Mouse (Mus musculus) forebrain, embryonic 13.5 days (tissue): Measurements from ENCODE around the gene Tmem120a. TPM values are rescaled to one million over a fixed set of nuclear protein-coding genes. Genes with fewer than 3 reads are reported as not detected.

ENCODE experiments used
- ATAC-seq: fragments of 200-750 bp; cut with Nextera tagmentation; 2 replicates; pipeline ENCODE4 v1.8.0; 2017
- H3K27ac ChIP-seq: fragments of 300-500 bp; sonication (generic); 2 replicates; pipeline ENCODE4 v1.5.1; 2015; ENCODE audit warnings: inconsistent platforms, mild to moderate bottlenecking, moderate library complexity
- H3K27me3 ChIP-seq: fragments of 300-500 bp; sonication (generic); 2 replicates; pipeline ENCODE4 v1.6.1; 2015; ENCODE audit warnings: mild to moderate bottlenecking, inconsistent platforms
- H3K36me3 ChIP-seq: fragments of 300-500 bp; sonication (generic); 2 replicates; pipeline ENCODE4 v1.6.1; 2015; ENCODE audit warnings: mild to moderate bottlenecking, inconsistent platforms; ENCODE audit not compliant: poor library complexity, severe bottlenecking
- H3K4me1 ChIP-seq: fragments of 300-500 bp; sonication (generic); 2 replicates; pipeline ENCODE4 v1.6.1; 2015; ENCODE audit warnings: inconsistent platforms
- H3K4me2 ChIP-seq: fragments of 300-500 bp; sonication (generic); 2 replicates; pipeline ENCODE4 v1.6.1; 2015; ENCODE audit warnings: inconsistent platforms, mild to moderate bottlenecking, moderate library complexity
- H3K4me3 ChIP-seq: fragments of 300-500 bp; sonication (generic); 2 replicates; pipeline ENCODE4 v1.5.1; 2015; ENCODE audit warnings: mild to moderate bottlenecking, inconsistent platforms
- H3K9ac ChIP-seq: fragments of 300-500 bp; sonication (generic); 2 replicates; pipeline ENCODE4 v1.6.1; 2015; ENCODE audit warnings: mild to moderate bottlenecking, inconsistent platforms
- H3K9me3 ChIP-seq: fragments of 300-500 bp; sonication (generic); replicated peaks from 2 replicates; pipeline ENCODE4 v1.6.1; 2016; ENCODE audit warnings: inconsistent platforms
- WGBS: fragments of 180-500 bp; shearing (Covaris S2); methylation state at CpG from one replicate; pipeline ENCODE4 v1.1.7; 2015; 5-methylcytosine and 5-hydroxymethylcytosine counted together
- microRNA-seq: library from miRNA; unstranded; fragments of <30 nt; microRNA quantifications from one replicate; pipeline ENCODE4, GENCODE M21; 2016
- polyA plus RNA-seq: library from polyadenylated mRNA; unstranded; fragments of >200 nt; fragmentation: Nextera tagmentation; extraction: Ambion mirVana; gene quantifications from 2 replicates; pipeline ENCODE4 v1.2.1, GENCODE M21; 2015

Tmem120a gene
- polyA plus RNA-seq, 1 experiment from 2014 or later: 67.0 TPM

DNA sequence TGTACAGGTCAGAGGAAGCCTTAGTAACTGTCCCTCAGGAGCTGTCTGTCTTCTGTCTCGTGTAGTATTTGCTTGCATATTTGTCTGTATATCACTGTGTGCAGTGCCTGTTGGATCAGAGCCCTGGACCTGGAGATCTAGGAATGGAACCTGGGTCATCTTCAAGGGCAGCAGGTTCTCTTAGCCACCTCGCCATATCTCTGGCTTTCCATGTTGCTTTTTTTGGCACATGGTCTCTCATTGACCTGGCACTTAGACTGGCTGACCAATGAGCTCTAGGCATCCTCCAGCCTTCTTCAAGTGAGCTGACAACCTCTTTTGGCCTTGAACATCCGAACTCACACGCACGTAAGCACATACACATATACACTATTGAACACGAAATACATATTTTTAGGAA lies 42.1 kb downstream of the Tmem120a start:
- H3K4me2 ChIP-seq: no peak overlapping the region
- no peak for ATAC-seq
- H3K4me3 ChIP-seq: no peak overlapping the region
- 90% methylated on average over 6 of the region's 6 CpGs for WGBS
- H3K36me3 ChIP-seq: peaks cover 44% of the 10 kb centered on the region
- no peak overlapping the region for H3K9ac ChIP-seq
- no peaks in the 10 kb centered on the region for H3K4me1 ChIP-seq
- H3K27ac ChIP-seq: no peak overlapping the region
- no peaks in the 10 kb centered on the region for H3K27me3 ChIP-seq
- no peaks in the 10 kb centered on the region for H3K9me3 ChIP-seq

DNA sequence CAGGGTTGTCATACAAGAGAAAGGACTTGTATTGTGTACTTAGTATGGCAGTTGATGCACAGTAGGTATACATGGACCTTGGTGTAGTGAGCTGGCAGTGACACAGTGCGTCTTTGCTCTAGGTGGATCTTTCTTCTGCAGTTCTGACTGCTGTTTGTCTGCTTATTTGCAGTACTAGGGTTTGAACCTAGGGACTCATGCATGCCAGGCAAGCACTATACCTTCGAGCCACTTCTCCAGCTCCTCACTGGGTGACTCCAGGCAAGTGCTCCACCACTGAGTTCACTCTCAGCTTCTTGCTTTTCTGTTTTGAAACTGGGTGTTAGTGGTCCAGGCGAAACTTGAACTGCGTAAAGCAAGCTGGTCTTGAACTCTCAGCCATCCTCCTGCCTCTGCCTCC lies 42.6 kb downstream of the Tmem120a start:
- Histone ChIP-seq H3K9ac (no peak overlapping the region), H3K9me3 (no peaks in the 10 kb centered on the region), H3K4me2 (no peak overlapping the region), H3K36me3 (peaks cover 38% of the 10 kb centered on the region), H3K27me3 (no peaks in the 10 kb centered on the region), H3K4me1 (no peaks in the 10 kb centered on the region), H3K4me3 (no peak overlapping the region), H3K27ac (no peak overlapping the region)
- 95% methylated on average over 4 of the region's 4 CpGs for whole genome bisulfite sequencing
- no peak for ATAC-seq

DNA sequence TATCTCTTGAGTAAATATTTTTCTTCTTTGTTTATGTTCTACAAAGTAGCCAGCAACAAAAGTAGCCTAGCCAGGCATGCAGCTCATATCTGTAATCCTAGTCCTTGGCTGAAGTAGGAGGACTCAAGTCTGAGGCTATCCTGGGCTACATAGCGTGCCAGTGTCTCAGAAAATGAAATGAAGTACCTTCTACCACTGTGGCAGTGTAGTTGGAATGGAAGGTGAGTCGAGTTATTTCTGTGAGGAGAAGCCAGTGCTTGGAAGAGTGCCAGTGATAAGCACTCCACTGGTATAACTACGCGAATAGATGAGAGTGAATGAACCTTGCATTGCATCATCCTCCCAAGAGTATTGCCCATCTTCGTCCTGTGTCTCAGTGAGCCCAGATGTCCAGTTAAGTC lies 46.5 kb downstream of the Tmem120a start:
- Histone ChIP-seq H3K27me3 (no peaks in the 10 kb centered on the region), H3K36me3 (peaks cover 35% of the 10 kb centered on the region), H3K9ac (no peak overlapping the region), H3K9me3 (no peaks in the 10 kb centered on the region), H3K4me2 (no peak overlapping the region), H3K4me1 (0 out of 2 replicates have a peak, but pooled peaks cover 3% of the 10 kb centered on the region), H3K27ac (no peak overlapping the region), H3K4me3 (no peak overlapping the region)
- ATAC-seq: no peak
- 90% methylated on average over 5 of the region's 5 CpGs for WGBS

DNA sequence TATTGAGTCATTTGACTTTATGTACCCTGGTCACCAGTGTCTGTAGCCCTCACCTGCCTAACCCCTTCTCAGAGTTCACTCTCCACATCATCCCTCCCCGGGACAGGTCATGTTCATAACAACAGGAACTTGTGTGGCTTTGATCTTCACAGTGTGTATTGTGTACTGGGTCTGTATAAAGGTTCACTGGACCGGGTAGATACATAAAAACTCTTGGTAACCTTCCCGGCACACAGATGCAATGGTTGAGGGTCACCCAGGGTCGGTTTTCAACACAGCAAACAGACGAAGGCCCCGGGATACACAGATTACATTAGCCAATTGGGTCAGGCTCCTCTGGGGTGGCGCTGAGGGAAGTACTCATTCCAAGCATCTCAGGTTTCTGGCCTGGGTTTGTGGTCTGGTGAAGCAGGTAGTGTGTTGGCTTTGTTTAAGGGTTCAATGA lies 48.9 kb downstream of the Tmem120a start:
- Histone ChIP-seq H3K4me1 (peaks cover 17% of the 10 kb centered on the region), H3K36me3 (peaks cover 16% of the 10 kb centered on the region), H3K9ac (no peak overlapping the region), H3K4me2 (no peak overlapping the region), H3K4me3 (no peak overlapping the region), H3K27me3 (no peaks in the 10 kb centered on the region), H3K27ac (no peak overlapping the region), H3K9me3 (no peaks in the 10 kb centered on the region)
- ATAC-seq: no peak
- 71% methylated on average over 7 of the region's 7 CpGs for WGBS

DNA sequence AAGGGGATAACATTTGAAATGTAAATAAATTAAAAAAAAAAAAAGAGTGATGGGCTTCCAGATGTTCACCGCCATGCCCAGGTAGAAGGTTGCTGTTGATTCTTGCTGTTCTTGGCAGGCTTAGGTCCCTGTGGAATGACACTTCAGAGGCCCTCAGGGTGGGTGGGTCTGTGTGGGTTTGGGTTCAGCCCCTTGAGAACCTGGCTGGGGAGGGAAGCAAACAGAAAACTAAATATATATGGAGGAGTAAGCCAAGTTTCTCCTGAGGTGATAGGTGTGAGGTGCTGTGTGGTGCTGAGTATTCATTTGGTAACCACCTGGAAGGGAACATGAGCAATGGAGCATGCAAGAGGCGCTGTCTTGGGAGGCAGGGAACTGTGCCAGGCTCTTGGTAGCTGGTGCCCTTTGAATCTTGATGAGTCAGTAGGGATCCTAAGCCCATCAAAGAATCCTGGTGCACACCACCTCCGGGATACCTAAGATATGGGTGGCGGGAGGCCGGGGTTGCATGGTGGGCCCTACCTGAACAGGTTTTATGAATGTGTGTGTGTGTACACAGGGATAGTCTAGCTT lies 50.9 kb downstream of the Tmem120a start:
- H3K36me3 ChIP-seq: peaks cover 2% of the 10 kb centered on the region; the same call in 1 of the 2 replicates
- H3K4me1 ChIP-seq: peaks cover 28% of the 10 kb centered on the region
- ATAC-seq: no peak
- no peak overlapping the region for H3K4me3 ChIP-seq
- H3K27me3 ChIP-seq: no peaks in the 10 kb centered on the region
- WGBS: 97% methylated on average over 5 of the region's 5 CpGs
- no peak overlapping the region for H3K9ac ChIP-seq
- no peak overlapping the region for H3K27ac ChIP-seq
- H3K4me2 ChIP-seq: no peak overlapping the region
- no peaks in the 10 kb centered on the region for H3K9me3 ChIP-seq

DNA sequence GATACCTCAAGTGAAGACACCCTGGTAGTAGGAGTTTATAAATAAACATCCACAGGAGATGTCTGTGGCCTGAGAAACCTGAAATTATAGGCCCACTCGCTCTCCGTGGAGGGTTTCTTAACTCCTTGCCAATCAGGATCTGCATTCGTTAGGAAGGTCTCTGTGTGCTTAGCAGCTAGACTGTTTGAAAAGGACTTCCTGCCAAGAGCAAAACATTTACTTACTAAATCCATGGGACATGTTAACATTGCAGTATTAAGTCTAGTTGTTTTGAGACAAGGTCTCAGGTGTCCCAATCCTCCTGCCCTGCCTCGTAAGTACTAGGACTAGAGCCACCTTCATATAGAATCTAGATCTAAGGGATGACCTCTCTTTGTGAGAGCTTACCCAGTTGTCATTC lies 53.0 kb downstream of the Tmem120a start:
- Histone ChIP-seq H3K36me3 (no peaks in the 10 kb centered on the region), H3K9me3 (no peaks in the 10 kb centered on the region), H3K9ac (no peak overlapping the region), H3K4me3 (no peak overlapping the region), H3K4me2 (no peak overlapping the region), H3K4me1 (peaks cover 32% of the 10 kb centered on the region), H3K27ac (no peak overlapping the region), H3K27me3 (no peaks in the 10 kb centered on the region)
- 76% methylated on average over 4 of the region's 4 CpGs for WGBS
- ATAC-seq: no peak

DNA sequence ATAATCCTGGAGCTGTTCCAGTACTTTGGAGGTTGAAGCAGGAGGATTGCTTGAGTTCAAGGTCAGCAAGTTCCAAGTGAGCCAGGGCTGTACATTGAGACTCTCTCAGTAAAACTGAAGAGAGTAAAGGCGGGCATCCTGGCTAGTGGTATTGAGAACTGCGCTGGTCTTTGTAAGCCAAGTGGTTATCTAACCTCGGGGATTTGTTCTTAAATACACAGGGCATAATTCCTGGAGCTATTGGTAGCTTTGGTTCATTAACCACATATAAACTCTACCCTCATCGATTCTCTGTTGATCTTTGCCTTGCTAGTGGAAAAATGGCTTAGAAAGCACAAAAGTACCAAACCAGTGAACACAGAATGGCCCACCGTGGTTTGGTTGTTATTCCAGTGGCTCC lies 53.8 kb downstream of the Tmem120a start:
- Histone ChIP-seq H3K9me3 (no peaks in the 10 kb centered on the region), H3K4me1 (peaks cover 32% of the 10 kb centered on the region), H3K27me3 (no peaks in the 10 kb centered on the region), H3K4me2 (peak overlapping the region; percentile 99), H3K9ac (peak overlapping the region; percentile 82), H3K4me3 (peak overlapping the region; percentile 82), H3K27ac (no peak overlapping the region), H3K36me3 (no peaks in the 10 kb centered on the region)
- ATAC-seq: no peak
- WGBS: 86% methylated on average over 5 of the region's 5 CpGs

Small RNAs within 50 kb of the gene (microRNA-seq; reads per million reads assigned to microRNA genes)
- not detected for gene Mir7034

Other genes with a start within 250 kb of the Tmem120a start
- 32.3 and 38.1 TPM in 2 replicates for gene Hip1, start 199.3 kb downstream of the Tmem120a start, polyA plus RNA-seq
- gene Ccl26, start 180.9 kb downstream of the Tmem120a start, polyA plus RNA-seq: not detected in 2 replicates
- gene Ccl24, start 171.4 kb downstream of the Tmem120a start, polyA plus RNA-seq: 1.3 and 2.1 TPM in 2 replicates
- gene Rhbdd2, start 111.8 kb downstream of the Tmem120a start, polyA plus RNA-seq: 56.3 and 66.2 TPM in 2 replicates
- 102 and 121 TPM in 2 replicates for gene Por, start 74.4 kb downstream of the Tmem120a start, polyA plus RNA-seq
- 0.26 and 0.41 TPM in 2 replicates for gene Styxl1, start 33.9 kb upstream of the Tmem120a start, polyA plus RNA-seq
- 558 and 564 TPM in 2 replicates for gene Mdh2, start 34.0 kb upstream of the Tmem120a start, polyA plus RNA-seq
- gene Srrm3, start 62.4 kb upstream of the Tmem120a start, polyA plus RNA-seq: 45.8 and 52.8 TPM in 2 replicates
- 3.9 and 4.3 TPM in 2 replicates for gene Hspb1, start 143.5 kb upstream of the Tmem120a start, polyA plus RNA-seq
- 424 and 485 TPM in 2 replicates for gene Ywhag, start 190.2 kb upstream of the Tmem120a start, polyA plus RNA-seq
- 0.48 TPM in 2 replicates for gene Ssc4d, start 230.1 kb upstream of the Tmem120a start, polyA plus RNA-seq
- gene Zp3, start 235.7 kb upstream of the Tmem120a start, polyA plus RNA-seq: not detected in 2 replicates